In the genomic region with DNA sequence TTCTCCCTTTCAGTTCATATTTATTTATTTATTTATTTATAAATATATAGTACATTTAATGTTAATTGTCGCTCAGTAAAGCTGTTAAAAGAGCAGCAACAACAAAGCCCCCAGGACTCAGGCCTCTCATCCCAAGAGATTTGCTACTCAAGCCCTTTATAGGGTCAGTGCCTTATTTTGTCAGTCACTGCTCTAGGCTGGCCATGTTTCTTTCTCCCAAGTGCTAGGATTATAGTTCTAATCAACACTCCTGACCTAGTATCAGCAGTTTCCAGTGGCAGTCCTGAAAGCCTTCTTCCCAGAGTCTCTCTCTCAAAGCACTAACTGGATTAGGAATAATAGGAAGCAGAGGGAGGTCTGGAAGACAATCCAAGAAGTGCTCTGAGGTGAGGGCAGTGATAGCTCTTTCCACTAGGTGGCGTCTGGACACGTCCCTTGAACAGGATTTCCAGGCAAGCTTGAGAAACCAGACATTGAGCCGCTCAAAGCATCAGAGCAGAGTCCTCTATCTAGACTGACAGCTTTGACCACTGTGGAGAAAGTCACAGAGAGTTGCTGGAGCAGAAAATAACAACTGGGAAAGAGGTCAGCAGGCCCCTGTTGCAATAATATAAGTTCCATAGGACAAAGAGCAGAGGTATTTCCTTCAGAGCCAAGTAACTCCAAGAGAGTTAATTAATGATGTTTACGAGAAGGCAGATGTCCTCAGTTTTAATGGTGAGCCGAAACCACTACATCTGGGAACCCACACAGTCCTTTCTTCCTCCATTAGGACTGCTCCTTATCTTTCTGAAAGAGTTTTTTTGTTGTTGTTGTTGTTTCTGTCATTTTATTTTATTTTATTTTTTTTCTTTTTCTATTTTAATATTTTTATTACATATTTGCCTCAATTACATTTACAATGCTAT, we compare ENCODE assay signal across 9 mouse cellular contexts. TPM values are rescaled to one million over a fixed set of nuclear protein-coding genes. Genes with fewer than 3 reads are reported as not detected.
DNase-seq lines count a peak whose midpoint lies in the region; ATAC-seq and TF ChIP-seq lines count a peak whose summit lies in the region.
"Had no signal": no experiment of that assay in that cellular context is flagged by ENCODE, and none has a peak within 500 bp of the region (broad histone marks: within the 10 kb centered on the region; RNA-seq: fewer than 3 reads in every experiment).

No protein-coding gene starts in this region.

- peak; percentile 86 for TF ChIP-seq CTCF in layer of hippocampus, adult 2 months (conservative IDR thresholded peaks at IDR 0.05)

- DNase-seq in NIH3T3 (ENCODE audit: low read depth), result peak; percentile 81
- peak; percentile 18 for DNase-seq in c-Kit-positive CD71-positive TER-119-positive erythroid progenitor cells, embryonic 14.5 days (ENCODE audit: low spot score)
- peak; percentile 85 for DNase-seq in forebrain, embryonic 14.5 days (ENCODE audit: low spot score)
- DNase-seq in hindbrain, embryonic 10.5 days (ENCODE audit: low spot score), result peak; percentile 68
- peak; percentile 36 to 60 for DNase-seq in layer of hippocampus, adult 2 months (ENCODE audit: low spot score in 2 of 2)
- peak; percentile 57 for DNase-seq in ovary, postnatal 36 days (ENCODE audit: low spot score)
- no peak for DNase-seq in T-cell, adult 2 months (ENCODE audit: low spot score)

- peak; percentile 90 for ATAC-seq in forebrain, embryonic 14.5 days
- ATAC-seq in lung, embryonic 16.5 days (ENCODE audit: low read depth), result peak; percentile 67

- no peaks in the 10 kb centered on the region for H3K36me3 ChIP-seq in forebrain, embryonic 14.5 days (ENCODE audit: control insufficient read depth, insufficient read depth, low read length)
- H3K36me3 ChIP-seq in hindbrain, embryonic 10.5 days, result no peaks in the 10 kb centered on the region
- no peaks in the 10 kb centered on the region for H3K36me3 ChIP-seq in lung, embryonic 16.5 days (ENCODE audit: control insufficient read depth, insufficient read depth, low read length)

- H3K4me1 ChIP-seq in forebrain, embryonic 14.5 days (ENCODE audit: control insufficient read depth, insufficient read depth, low read length), result no peaks in the 10 kb centered on the region
- H3K4me1 ChIP-seq in hindbrain, embryonic 10.5 days (replicated peaks), result no peaks in the 10 kb centered on the region
- no peaks in the 10 kb centered on the region for H3K4me1 ChIP-seq in lung, embryonic 16.5 days (replicated peaks; ENCODE audit: control insufficient read depth, insufficient read depth, low read length)
- H3K4me1 ChIP-seq: megakaryocyte, embryonic 14.5 days had no signal

- no peak overlapping the region for H3K9ac ChIP-seq in forebrain, embryonic 14.5 days (ENCODE audit: low read length)
- no peak overlapping the region for H3K9ac ChIP-seq in lung, embryonic 16.5 days (ENCODE audit: low read length)

- H3K27me3 ChIP-seq in forebrain, embryonic 14.5 days (replicated peaks; ENCODE audit: control insufficient read depth, insufficient read depth, low read length), result no peaks in the 10 kb centered on the region
- no peaks in the 10 kb centered on the region for H3K27me3 ChIP-seq in hindbrain, embryonic 10.5 days (ENCODE audit: insufficient read depth, poor library complexity, severe bottlenecking)
- H3K27me3 ChIP-seq in lung, embryonic 16.5 days (ENCODE audit: control insufficient read depth, insufficient read depth, low read depth, low read length), result no peaks in the 10 kb centered on the region
- H3K27me3 ChIP-seq: megakaryocyte, embryonic 14.5 days had no signal

- H3K27ac ChIP-seq in forebrain, embryonic 14.5 days (ENCODE audit: low read depth, low read length), result no peak overlapping the region
- no peak overlapping the region for H3K27ac ChIP-seq in hindbrain, embryonic 10.5 days
- H3K27ac ChIP-seq in layer of hippocampus, adult 2 months, result no peak overlapping the region
- H3K27ac ChIP-seq in lung, embryonic 16.5 days (ENCODE audit: low read length), result no peak overlapping the region

- H3K4me3 ChIP-seq in forebrain, embryonic 14.5 days (ENCODE audit: low read depth, low read length), result no peak overlapping the region
- no peak overlapping the region for H3K4me3 ChIP-seq in hindbrain, embryonic 10.5 days
- H3K4me3 ChIP-seq in layer of hippocampus, adult 2 months, result no peak overlapping the region
- H3K4me3 ChIP-seq in lung, embryonic 16.5 days (ENCODE audit: low read length), result no peak overlapping the region
- H3K4me3 ChIP-seq: megakaryocyte, embryonic 14.5 days had no signal

- WGBS in forebrain, embryonic 14.5 days, result 24% methylated on average over 6 of the region's 6 CpGs
- 30% methylated on average over 6 of the region's 6 CpGs for WGBS in hindbrain, embryonic 10.5 days
- WGBS in lung, embryonic 16.5 days, result 25% methylated on average over 6 of the region's 6 CpGs

- no peak overlapping the region for H3K4me2 ChIP-seq in forebrain, embryonic 14.5 days (ENCODE audit: low read length)
- no peak overlapping the region for H3K4me2 ChIP-seq in lung, embryonic 16.5 days (ENCODE audit: low read depth, low read length)

- no peaks in the 10 kb centered on the region for H3K9me3 ChIP-seq in forebrain, embryonic 14.5 days (replicated peaks; ENCODE audit: control insufficient read depth, low read length)
- H3K9me3 ChIP-seq in hindbrain, embryonic 10.5 days, result no peaks in the 10 kb centered on the region
- no peaks in the 10 kb centered on the region for H3K9me3 ChIP-seq in lung, embryonic 16.5 days (ENCODE audit: control insufficient read depth, low read length)
- H3K9me3 ChIP-seq: megakaryocyte, embryonic 14.5 days had no signal

RNA-seq across cellular contexts. Expression of gene Akr1c18, which starts 39.9 kb away (rescaled TPM):
- 0.20 TPM in 1 of 2 replicates, not detected in the other for polyA plus RNA-seq in forebrain, embryonic 14.5 days (2014; fragmentation: Nextera tagmentation; extraction: Ambion mirVana)
- not detected in 2 replicates for polyA plus RNA-seq in hindbrain, embryonic 10.5 days (2016; fragmentation: Nextera tagmentation; extraction: Ambion mirVana)
- 1 to 10 TPM; 1.8 to 2.0 TPM for total RNA-seq in layer of hippocampus, adult 2 months (2021)
- polyA plus RNA-seq in lung, embryonic 16.5 days (2015; fragmentation: Nextera tagmentation; extraction: Ambion mirVana), result 3.0 and 3.3 TPM in 2 replicates
